Comparison of ENCODE assay signal across 15 mouse cellular contexts in the genomic region with DNA sequence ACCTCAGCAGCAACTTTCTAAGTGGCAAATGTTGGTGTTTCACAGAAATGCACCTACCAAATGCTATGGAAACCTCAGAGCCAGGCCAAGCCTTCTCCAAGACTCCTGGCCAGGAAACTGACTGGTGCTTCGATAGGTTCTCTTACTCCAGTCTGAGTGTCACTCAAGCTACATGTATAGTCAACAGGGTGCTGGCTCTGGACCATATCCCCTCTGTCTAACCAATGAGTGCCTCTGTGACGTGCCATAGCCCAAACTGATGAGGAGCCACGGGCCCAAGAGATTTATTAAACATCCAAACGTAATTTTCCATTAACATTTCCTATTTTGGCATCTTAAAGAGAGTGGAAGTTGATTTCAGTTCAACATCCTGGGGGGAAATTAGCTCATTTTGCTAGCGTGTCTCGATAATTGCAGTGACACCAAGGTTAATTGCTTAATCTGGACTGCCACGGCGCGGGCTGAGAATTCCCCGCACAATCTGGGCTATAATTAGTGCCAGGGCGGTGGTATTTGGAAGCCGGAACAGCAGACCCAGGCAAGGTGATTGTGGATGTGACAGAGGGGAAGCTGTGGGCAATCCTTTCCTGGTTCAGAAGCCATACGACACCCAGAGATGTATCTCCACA.
"Had no signal": no experiment of that assay in that cellular context is flagged by ENCODE, and none has a peak within 500 bp of the region (broad histone marks: within the 10 kb centered on the region; RNA-seq: fewer than 3 reads in every experiment).

No protein-coding gene starts in this region.

- H3K27ac ChIP-seq: limb, embryonic 12.5 days; liver, embryonic 13.5 days; lung, embryonic 15.5 days; macrophage; neural tube, embryonic 15.5 days had no signal

- ATAC-seq: liver, postnatal 0 days had no signal

- H3K4me2 ChIP-seq: limb, embryonic 12.5 days; liver, embryonic 13.5 days; lung, embryonic 15.5 days; neural tube, embryonic 15.5 days had no signal

- H3K27me3 ChIP-seq: limb, embryonic 12.5 days; liver, embryonic 13.5 days; lung, embryonic 15.5 days; neural tube, embryonic 15.5 days had no signal

- DNase-seq: kidney, adult 8-10 months; kidney, postnatal 25 days; liver; liver, embryonic 13.5 days; liver, postnatal 0 days; lung, postnatal 14 days; right cerebral cortex, postnatal 4 days; spleen, adult 18-20 months; thymus, adult 18-20 months; thymus, postnatal 14 days had no signal

- H3K4me3 ChIP-seq: limb, embryonic 12.5 days; liver, embryonic 13.5 days; lung, embryonic 15.5 days; myocyte; neural tube, embryonic 15.5 days had no signal

- H3K9ac ChIP-seq: limb, embryonic 12.5 days; liver, embryonic 13.5 days; liver, postnatal 0 days; lung, embryonic 15.5 days; neural tube, embryonic 15.5 days had no signal

- H3K36me3 ChIP-seq: limb, embryonic 12.5 days; liver, embryonic 13.5 days; lung, embryonic 15.5 days; neural tube, embryonic 15.5 days had no signal

- H3K9me3 ChIP-seq: limb, embryonic 12.5 days; lung, embryonic 15.5 days; neural tube, embryonic 15.5 days had no signal

- H3K4me1 ChIP-seq: limb, embryonic 12.5 days; liver, embryonic 13.5 days; lung, embryonic 15.5 days; neural tube, embryonic 15.5 days had no signal
